Comparison of ENCODE assay signal across 15 mouse cellular contexts in the genomic region with DNA sequence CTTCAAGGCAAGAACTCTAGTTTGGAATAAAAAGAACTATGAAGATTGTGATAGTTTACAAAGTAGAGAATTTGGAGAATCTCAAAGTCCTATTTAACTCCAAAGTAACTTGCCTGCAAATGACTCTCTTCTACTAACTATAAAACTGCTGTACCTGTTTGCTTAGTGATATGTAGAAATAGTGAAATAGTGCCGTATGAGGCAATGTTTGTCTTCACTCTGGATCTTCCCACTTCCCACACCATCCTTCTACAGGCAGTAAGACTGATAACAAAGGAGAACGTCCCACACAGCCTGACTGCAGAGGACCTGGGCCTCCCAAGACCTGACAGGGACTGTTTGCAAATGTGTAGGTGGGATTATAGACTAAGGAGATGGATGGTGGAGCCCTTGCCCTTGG.
"Had no signal": no experiment of that assay in that cellular context is flagged by ENCODE, and none has a peak within 500 bp of the region (broad histone marks: within the 10 kb centered on the region; RNA-seq: fewer than 3 reads in every experiment).

No protein-coding gene starts in this region.

- H3K27me3 ChIP-seq: neural tube, embryonic 15.5 days; stomach, embryonic 15.5 days had no signal

- H3K36me3 ChIP-seq: neural tube, embryonic 15.5 days; stomach, embryonic 15.5 days had no signal

- H3K27ac ChIP-seq: neural tube, embryonic 15.5 days; stomach, embryonic 15.5 days; stomach, postnatal 0 days had no signal

- H3K4me2 ChIP-seq: neural tube, embryonic 15.5 days; stomach, embryonic 15.5 days had no signal

- H3K4me1 ChIP-seq: stomach, embryonic 15.5 days had no signal

- H3K9me3 ChIP-seq: neural tube, embryonic 15.5 days; stomach, embryonic 15.5 days had no signal

- H3K4me3 ChIP-seq: neural tube, embryonic 15.5 days; stomach, embryonic 15.5 days had no signal

- H3K9ac ChIP-seq: neural tube, embryonic 15.5 days; stomach, embryonic 15.5 days had no signal

- DNase-seq: retina, postnatal 1 day; right cerebral cortex, adult 18-20 months; right cerebral cortex, postnatal 14 days; right cerebral cortex, postnatal 25 days; right cerebral cortex, postnatal 4 days; spleen, adult 18-20 months; thymus, adult 18-20 months; thymus, adult 2 months; thymus, postnatal 14 days; thymus, postnatal 25 days; thymus, postnatal 36 days; thymus, postnatal 4 days had no signal
